Comparison of ENCODE assay signal across 8 mouse cellular contexts in the genomic region with DNA sequence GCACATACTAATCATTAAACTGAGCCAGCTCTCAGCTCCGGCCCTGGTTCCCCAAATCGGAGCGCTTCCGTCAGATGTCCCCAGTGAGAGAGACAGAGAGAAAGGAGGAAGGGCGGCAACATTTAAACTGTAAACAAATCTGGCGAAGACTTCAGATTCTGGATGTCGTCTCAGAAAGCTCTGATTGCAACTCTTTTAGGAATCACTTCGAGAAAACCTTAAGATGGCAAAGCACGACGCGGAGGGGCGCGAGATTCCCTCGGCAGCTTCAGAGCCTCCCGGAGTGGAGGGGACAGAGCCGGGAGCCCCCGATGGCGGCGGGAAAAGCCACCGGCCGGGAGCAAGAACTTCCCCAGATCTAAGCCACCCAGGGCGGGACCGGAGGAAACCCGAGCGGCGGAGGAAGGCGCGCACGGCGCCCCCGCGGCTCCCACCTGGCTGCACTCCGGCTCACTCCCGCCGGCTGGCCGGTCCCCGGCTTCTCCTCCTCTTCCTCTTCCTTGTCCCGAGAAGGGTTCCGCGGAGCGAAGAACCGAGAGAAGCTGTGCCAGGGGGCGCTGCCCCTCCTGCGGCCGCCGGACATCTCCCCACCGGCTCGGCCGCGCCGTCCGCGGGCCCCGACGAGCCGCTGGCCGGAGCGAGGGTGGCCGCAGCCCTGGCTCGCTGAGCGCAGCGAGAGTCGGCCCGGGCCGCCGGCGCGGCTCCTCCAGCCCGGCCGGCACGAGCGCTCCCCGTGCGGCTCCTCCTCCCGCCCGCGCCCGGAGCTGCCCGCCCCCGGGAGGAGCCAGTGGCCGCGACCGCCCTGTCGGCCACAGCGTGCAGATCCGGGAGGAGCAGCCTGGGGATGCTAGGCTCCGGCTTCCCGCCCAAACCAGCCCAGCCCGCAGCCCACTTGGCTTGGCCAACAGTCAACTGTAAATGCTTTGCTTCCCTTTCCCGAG. TPM values are rescaled to one million over a fixed set of nuclear protein-coding genes. Genes with fewer than 3 reads are reported as not detected.
DNase-seq lines count a peak whose midpoint lies in the region; ATAC-seq and TF ChIP-seq lines count a peak whose summit lies in the region.

A gene (minus strand): TSS at position 669 of the 941 bp plus-strand sequence.

- H3K27ac ChIP-seq in cerebellum, adult 2 months (ENCODE audit: insufficient read depth, low read length), result no peak within 1 kb of the TSS
- H3K27ac ChIP-seq in hindbrain, embryonic 10.5 days, result peak within 1 kb of the TSS; percentile 95
- peak within 1 kb of the TSS; percentile 93 for H3K27ac ChIP-seq in lung, embryonic 16.5 days (ENCODE audit: low read length)
- no peak within 1 kb of the TSS for H3K27ac ChIP-seq in thymus, adult 2 months (ENCODE audit: control insufficient read depth, insufficient read depth, low read length)

- no peak for TF ChIP-seq POLR2A in cerebellum, adult 2 months (IDR thresholded peaks at IDR 0.05; ENCODE audit: borderline replicate concordance, insufficient read depth, low read length)
- TF ChIP-seq POLR2A in thymus, adult 2 months (IDR thresholded peaks at IDR 0.05; ENCODE audit: control insufficient read depth, extremely low read depth, insufficient read depth, low read length, poor library complexity), result no peak

- H3K4me3 ChIP-seq in G1E (ENCODE audit: low read depth, low read length), result peak within 1 kb of the TSS; percentile 73
- peak within 1 kb of the TSS; percentile 51 for H3K4me3 ChIP-seq in cerebellum, adult 2 months (replicated peaks; ENCODE audit: insufficient read depth, low read depth, low read length)
- H3K4me3 ChIP-seq in hindbrain, embryonic 10.5 days, result peak within 1 kb of the TSS; percentile 81
- peak within 1 kb of the TSS; percentile 84 for H3K4me3 ChIP-seq in lung, embryonic 16.5 days (ENCODE audit: low read length)
- peak within 1 kb of the TSS; percentile 22 for H3K4me3 ChIP-seq in thymus, adult 2 months (ENCODE audit: control insufficient read depth, insufficient read depth, low read length)

- peak within 1 kb of the TSS; percentile 86 for H3K9ac ChIP-seq in lung, embryonic 16.5 days (ENCODE audit: low read length)

- no peak for TF ChIP-seq CTCF in G1E (IDR thresholded peaks at IDR 0.05; ENCODE audit: low read depth, low read length)
- no peak for TF ChIP-seq CTCF in cerebellum, adult 2 months (IDR thresholded peaks at IDR 0.05; ENCODE audit: borderline replicate concordance, insufficient read depth, low read depth, low read length)
- no peak for TF ChIP-seq CTCF in thymus, adult 2 months (IDR thresholded peaks at IDR 0.05; ENCODE audit: borderline replicate concordance, control insufficient read depth, extremely low read depth, insufficient read depth, low read length, poor library complexity)

- WGBS in cerebellum, adult 2 months, result 1% methylated on average over 75 of the region's 90 CpGs
- under 1% methylated on average over 90 of the region's 90 CpGs for WGBS in hindbrain, embryonic 10.5 days
- WGBS in lung, embryonic 16.5 days, result under 1% methylated on average over 59 of the region's 90 CpGs
- under 1% methylated on average over 90 of the region's 90 CpGs for WGBS in thymus, adult 2 months

- H3K4me2 ChIP-seq in lung, embryonic 16.5 days (ENCODE audit: low read depth, low read length), result peak within 1 kb of the TSS; percentile 56

- peak; percentile 67 for ATAC-seq in G1E (ENCODE audit: extremely low read depth, insufficient number of reproducible peaks, low FRiP score, poor library complexity, severe bottlenecking)
- ATAC-seq in frontal cortex, adult (ENCODE audit: low TSS enrichment), result peak; percentile 84
- ATAC-seq in lung, embryonic 16.5 days (ENCODE audit: low read depth), result peak; percentile 98
- ATAC-seq in neutrophil, adult 5-6 weeks (ENCODE audit: extremely low read depth, insufficient number of reproducible peaks, low FRiP score, poor library complexity, severe bottlenecking), result peak; percentile 80

- H3K36me3 ChIP-seq in G1E (replicated peaks), result no peaks in the 10 kb centered on the region
- H3K36me3 ChIP-seq in hindbrain, embryonic 10.5 days, result no peaks in the 10 kb centered on the region
- no peaks in the 10 kb centered on the region for H3K36me3 ChIP-seq in lung, embryonic 16.5 days (ENCODE audit: control insufficient read depth, insufficient read depth, low read length)
- H3K36me3 ChIP-seq in thymus, adult 2 months (ENCODE audit: control insufficient read depth, insufficient read depth, low read length), result no peaks in the 10 kb centered on the region

- DNase-seq in G1E (ENCODE audit: low spot score), result peak; percentile 52
- peak; percentile 69 to 72 for DNase-seq in cerebellum, adult 2 months
- DNase-seq in hindbrain, embryonic 10.5 days (ENCODE audit: low spot score), result peak; percentile 80
- DNase-seq in layer of hippocampus, postnatal 10 days (ENCODE audit: low spot score in 2 of 2), result peak; percentile 48 to 72
- peak; percentile 14 for DNase-seq in thymus, adult 2 months

- peaks cover 21% of the 10 kb centered on the region for H3K27me3 ChIP-seq in G1E (ENCODE audit: insufficient read depth, low read length)
- no peaks in the 10 kb centered on the region for H3K27me3 ChIP-seq in cerebellum, adult 2 months (ENCODE audit: control insufficient read depth, insufficient read depth, low read length)
- H3K27me3 ChIP-seq in hindbrain, embryonic 10.5 days (ENCODE audit: insufficient read depth, poor library complexity, severe bottlenecking), result peaks cover 10% of the 10 kb centered on the region
- H3K27me3 ChIP-seq in lung, embryonic 16.5 days (ENCODE audit: control insufficient read depth, insufficient read depth, low read depth, low read length), result no peaks in the 10 kb centered on the region
- H3K27me3 ChIP-seq in thymus, adult 2 months (ENCODE audit: control insufficient read depth, insufficient read depth, low read length), result peaks cover 8% of the 10 kb centered on the region

- no peaks in the 10 kb centered on the region for H3K9me3 ChIP-seq in G1E (replicated peaks)
- H3K9me3 ChIP-seq in hindbrain, embryonic 10.5 days, result no peaks in the 10 kb centered on the region
- H3K9me3 ChIP-seq in lung, embryonic 16.5 days (ENCODE audit: control insufficient read depth, low read length), result peaks cover 5% of the 10 kb centered on the region; the same call in 1 of the 2 replicates

- H3K4me1 ChIP-seq in G1E (ENCODE audit: insufficient read depth, low read depth, low read length), result peaks cover 15% of the 10 kb centered on the region
- no peaks in the 10 kb centered on the region for H3K4me1 ChIP-seq in cerebellum, adult 2 months (ENCODE audit: control insufficient read depth, insufficient read depth, low read length)
- H3K4me1 ChIP-seq in hindbrain, embryonic 10.5 days (replicated peaks), result peaks cover 25% of the 10 kb centered on the region
- peaks cover 5% of the 10 kb centered on the region; the same call in 1 of the 2 replicates for H3K4me1 ChIP-seq in lung, embryonic 16.5 days (replicated peaks; ENCODE audit: control insufficient read depth, insufficient read depth, low read length)
- no peaks in the 10 kb centered on the region; the same call in 1 of the 2 replicates for H3K4me1 ChIP-seq in thymus, adult 2 months (replicated peaks; ENCODE audit: control insufficient read depth, insufficient read depth, low read length)

RNA-seq across cellular contexts. Expression of the gene that starts here (rescaled TPM):
- total RNA-seq in G1E (2014; fragmentation: Nextera tagmentation), result 1.7 and 2.9 TPM in 2 replicates
- 1.4 and 1.7 TPM in 2 replicates for total RNA-seq in G1E (2017)
- polyA plus RNA-seq in G1E (2012), result 0.06 and 0.10 TPM in 2 replicates
- polyA plus RNA-seq in cerebellum, adult 2 months (2012; rRNA removed), result 4.8 and 5.7 TPM in 2 replicates
- 5.5 and 6.5 TPM in 2 replicates for polyA plus RNA-seq in hindbrain, embryonic 10.5 days (2016; fragmentation: Nextera tagmentation; extraction: Ambion mirVana)
- 1 to 10 TPM; 4.6 to 4.8 TPM for total RNA-seq in layer of hippocampus, postnatal 10 days (2021)
- 5.5 and 6.0 TPM in 2 replicates for polyA plus RNA-seq in lung, embryonic 16.5 days (2015; fragmentation: Nextera tagmentation; extraction: Ambion mirVana)
- 37.0 and 38.8 TPM in 2 replicates for total RNA-seq in neutrophil, adult 5-6 weeks (2017)
- polyA plus RNA-seq in thymus, adult 2 months (2012; rRNA removed), result 1.0 and 1.4 TPM in 2 replicates

Comparison
In these comparisons a context has a peak if more than half of its experiments do, and no peak if none do; other contexts are left out.
1. DNase-seq: peak in every context shown above with its lines; median percentile 80 in hindbrain, embryonic 10.5 days; 70 in cerebellum, adult 2 months; 60 in layer of hippocampus, postnatal 10 days; 52 in G1E; 14 in thymus, adult 2 months.
2. H3K4me3 ChIP-seq: peak in every context shown above with its lines; median percentile 84 in lung, embryonic 16.5 days; 81 in hindbrain, embryonic 10.5 days; 73 in G1E; 51 in cerebellum, adult 2 months; 22 in thymus, adult 2 months.
3. H3K27ac ChIP-seq: peak in hindbrain, embryonic 10.5 days (single experiment) and lung, embryonic 16.5 days (single experiment); none in cerebellum, adult 2 months (single experiment) and thymus, adult 2 months (single experiment).
4. Peak in every context shown above with its lines, with median percentiles within 50 percentile points of each other: ATAC-seq.